Mouse (Mus musculus): ENCODE measurements around the gene Arfrp1. TPM values are rescaled to one million over a fixed set of nuclear protein-coding genes. Genes with fewer than 3 reads are reported as not detected.

The Arfrp1 gene
- polyA plus RNA-seq (2014; fragmentation: Nextera tagmentation; extraction: Ambion mirVana) = 36.3 and 47.5 TPM in 2 replicates

- Histone ChIP-seq H3K9ac (ENCODE audit: low read depth, low read length) (peak within 1 kb of the TSS; percentile 89), H3K4me1 (ENCODE audit: control insufficient read depth, insufficient read depth, low read length) (peaks cover 21% of the 10 kb centered on the region), H3K27ac (ENCODE audit: low read depth, low read length) (peak within 1 kb of the TSS; percentile 90), H3K36me3 (ENCODE audit: control insufficient read depth, insufficient read depth, low read length) (peaks cover 17% of the 10 kb centered on the region), H3K27me3 (ENCODE audit: control insufficient read depth, insufficient read depth, low read length) (no peaks in the 10 kb centered on the region), H3K4me3 (ENCODE audit: low read depth, low read length) (peak within 1 kb of the TSS; percentile 94), H3K4me2 (peak within 1 kb of the TSS; percentile 97), H3K9me3 (replicated peaks; ENCODE audit: control insufficient read depth, low read length) (no peaks in the 10 kb centered on the region)
- WGBS (ENCODE audit: insufficient replicate concordance) = under 1% methylated on average over 68 of the region's 71 CpGs
- peak; percentile 82 for ATAC-seq (replicated peaks; ENCODE audit: insufficient number of reproducible peaks, low FRiP score, low TSS enrichment)
Measured at GRCm38 (mm10) chr2:181364860-181365596, at the start of gene Arfrp1, which contains the start of gene Zgpat. TSS of gene Arfrp1 (minus strand) at chr2:181365404. TSS of gene Zgpat (plus strand) at chr2:181364928.

DNA sequence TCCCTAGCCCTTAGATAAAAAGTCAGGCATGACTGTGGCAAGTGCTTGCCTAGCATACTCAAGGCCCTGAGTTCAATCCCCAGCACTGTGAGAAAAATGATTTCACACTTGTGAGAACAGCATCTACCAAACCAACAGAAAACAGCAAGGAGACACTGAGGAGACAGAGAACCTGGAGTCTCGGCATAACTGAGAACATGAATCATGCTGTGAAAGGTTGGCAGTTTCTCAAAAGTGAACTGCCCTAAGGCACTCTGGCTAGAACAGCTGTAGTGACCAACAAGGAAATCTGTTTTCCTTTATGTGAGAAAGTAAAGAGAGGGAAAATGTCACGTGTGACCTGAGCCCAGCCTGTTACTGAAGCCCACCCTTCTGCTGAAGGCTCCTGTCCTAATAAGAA, 47.9 kb upstream of the Arfrp1 start:
- Histone ChIP-seq H3K4me3 (ENCODE audit: low read depth, low read length) (no peak overlapping the region), H3K27me3 (ENCODE audit: control insufficient read depth, insufficient read depth, low read length) (no peaks in the 10 kb centered on the region), H3K36me3 (ENCODE audit: control insufficient read depth, insufficient read depth, low read length) (0 out of 2 replicates have a peak, but pooled peaks cover 2% of the 10 kb centered on the region), H3K4me2 (no peak overlapping the region), H3K4me1 (ENCODE audit: control insufficient read depth, insufficient read depth, low read length) (peaks cover 7% of the 10 kb centered on the region), H3K27ac (ENCODE audit: low read depth, low read length) (no peak overlapping the region), H3K9ac (ENCODE audit: low read depth, low read length) (no peak overlapping the region), H3K9me3 (replicated peaks; ENCODE audit: control insufficient read depth, low read length) (no peaks in the 10 kb centered on the region)
- no peak for ATAC-seq (replicated peaks; ENCODE audit: insufficient number of reproducible peaks, low FRiP score, low TSS enrichment)
- 58% methylated on average over 2 of the region's 2 CpGs for WGBS (ENCODE audit: insufficient replicate concordance)

DNA sequence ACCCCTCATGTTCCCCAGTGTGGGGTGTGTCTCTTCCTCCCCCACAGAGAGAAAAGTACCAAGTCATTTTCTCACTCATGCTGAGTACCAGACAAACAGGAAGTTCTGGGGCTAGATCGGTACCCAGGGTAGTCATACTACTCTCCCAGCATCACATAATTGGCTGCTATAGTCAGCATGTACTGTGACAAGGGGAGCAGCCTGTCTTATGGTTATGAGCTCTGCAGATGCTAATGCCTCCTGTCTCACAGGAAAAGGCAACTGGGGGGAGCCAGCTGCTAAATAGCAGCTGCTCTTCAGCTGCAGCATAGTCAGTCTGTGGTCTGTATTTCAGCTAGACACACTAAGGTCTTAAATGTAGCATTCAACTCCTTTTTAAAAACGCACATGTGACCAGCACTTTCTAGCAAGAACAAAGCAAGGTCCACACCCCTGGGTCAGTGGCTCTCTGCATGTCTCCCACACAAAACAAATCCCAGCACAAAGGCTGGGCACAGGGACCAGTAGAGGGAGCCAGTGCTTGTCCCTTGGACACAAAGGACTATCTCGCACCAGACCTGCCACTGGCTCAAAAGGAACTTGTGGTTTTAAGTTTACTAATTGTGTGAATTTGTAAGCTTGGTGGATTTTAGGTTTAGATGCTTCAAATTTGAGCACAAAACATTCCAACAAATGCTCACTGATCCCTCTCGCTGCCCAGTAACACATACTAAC, 45.7 kb upstream of the Arfrp1 start:
- 0 out of 2 replicates have a peak, but pooled peaks cover 2% of the 10 kb centered on the region for H3K36me3 ChIP-seq (ENCODE audit: control insufficient read depth, insufficient read depth, low read length)
- H3K27me3 ChIP-seq (ENCODE audit: control insufficient read depth, insufficient read depth, low read length) = no peaks in the 10 kb centered on the region
- peaks cover 4% of the 10 kb centered on the region for H3K4me1 ChIP-seq (ENCODE audit: control insufficient read depth, insufficient read depth, low read length)
- WGBS (ENCODE audit: insufficient replicate concordance) = 49% methylated on average over 4 of the region's 4 CpGs
- no peaks in the 10 kb centered on the region for H3K9me3 ChIP-seq (replicated peaks; ENCODE audit: control insufficient read depth, low read length)
- no peak overlapping the region for H3K27ac ChIP-seq (ENCODE audit: low read depth, low read length)
- ATAC-seq (replicated peaks; ENCODE audit: insufficient number of reproducible peaks, low FRiP score, low TSS enrichment) = no peak
- H3K4me2 ChIP-seq = no peak overlapping the region
- H3K9ac ChIP-seq (ENCODE audit: low read depth, low read length) = no peak overlapping the region
- H3K4me3 ChIP-seq (ENCODE audit: low read depth, low read length) = no peak overlapping the region

- Histone ChIP-seq H3K4me2 (no peak overlapping the region), H3K36me3 (ENCODE audit: control insufficient read depth, insufficient read depth, low read length) (0 out of 2 replicates have a peak, but pooled peaks cover 2% of the 10 kb centered on the region), H3K4me1 (ENCODE audit: control insufficient read depth, insufficient read depth, low read length) (no peaks in the 10 kb centered on the region), H3K27me3 (ENCODE audit: control insufficient read depth, insufficient read depth, low read length) (no peaks in the 10 kb centered on the region), H3K27ac (ENCODE audit: low read depth, low read length) (no peak overlapping the region), H3K9me3 (replicated peaks; ENCODE audit: control insufficient read depth, low read length) (no peaks in the 10 kb centered on the region), H3K4me3 (ENCODE audit: low read depth, low read length) (no peak overlapping the region), H3K9ac (ENCODE audit: low read depth, low read length) (no peak overlapping the region)
- WGBS (ENCODE audit: insufficient replicate concordance) = 78% methylated on average over 7 of the region's 7 CpGs
- ATAC-seq (replicated peaks; ENCODE audit: insufficient number of reproducible peaks, low FRiP score, low TSS enrichment) = no peak
Measured at GRCm38 (mm10) chr2:181409643-181410042, 44.4 kb upstream of the Arfrp1 start.

- H3K27me3 ChIP-seq (ENCODE audit: control insufficient read depth, insufficient read depth, low read length) = no peaks in the 10 kb centered on the region
- H3K9ac ChIP-seq (ENCODE audit: low read depth, low read length) = no peak overlapping the region
- no peaks in the 10 kb centered on the region for H3K36me3 ChIP-seq (ENCODE audit: control insufficient read depth, insufficient read depth, low read length)
- no peak overlapping the region for H3K4me3 ChIP-seq (ENCODE audit: low read depth, low read length)
- no peak overlapping the region for H3K27ac ChIP-seq (ENCODE audit: low read depth, low read length)
- ATAC-seq (replicated peaks; ENCODE audit: insufficient number of reproducible peaks, low FRiP score, low TSS enrichment) = no peak
- WGBS (ENCODE audit: insufficient replicate concordance) = 80% methylated on average over 3 of the region's 3 CpGs
- no peak overlapping the region for H3K4me2 ChIP-seq
- H3K9me3 ChIP-seq (replicated peaks; ENCODE audit: control insufficient read depth, low read length) = no peaks in the 10 kb centered on the region
- 0 out of 2 replicates have a peak, but pooled peaks cover 4% of the 10 kb centered on the region for H3K4me1 ChIP-seq (ENCODE audit: control insufficient read depth, insufficient read depth, low read length)
Measured at GRCm38 (mm10) chr2:181403722-181404121, 38.5 kb upstream of the Arfrp1 start.

GRCm38 (mm10) chr2:181401497-181401896, 36.3 kb upstream of the Arfrp1 start:
- Histone ChIP-seq H3K27me3 (ENCODE audit: control insufficient read depth, insufficient read depth, low read length) (no peaks in the 10 kb centered on the region), H3K36me3 (ENCODE audit: control insufficient read depth, insufficient read depth, low read length) (no peaks in the 10 kb centered on the region), H3K9me3 (replicated peaks; ENCODE audit: control insufficient read depth, low read length) (no peaks in the 10 kb centered on the region), H3K4me3 (ENCODE audit: low read depth, low read length) (no peak overlapping the region), H3K9ac (ENCODE audit: low read depth, low read length) (no peak overlapping the region), H3K4me2 (no peak overlapping the region), H3K4me1 (ENCODE audit: control insufficient read depth, insufficient read depth, low read length) (0 out of 2 replicates have a peak, but pooled peaks cover 4% of the 10 kb centered on the region), H3K27ac (ENCODE audit: low read depth, low read length) (no peak overlapping the region)
- WGBS (ENCODE audit: insufficient replicate concordance) = 12% methylated on average over 1 of the region's 1 CpGs
- no peak for ATAC-seq (replicated peaks; ENCODE audit: insufficient number of reproducible peaks, low FRiP score, low TSS enrichment)

DNA sequence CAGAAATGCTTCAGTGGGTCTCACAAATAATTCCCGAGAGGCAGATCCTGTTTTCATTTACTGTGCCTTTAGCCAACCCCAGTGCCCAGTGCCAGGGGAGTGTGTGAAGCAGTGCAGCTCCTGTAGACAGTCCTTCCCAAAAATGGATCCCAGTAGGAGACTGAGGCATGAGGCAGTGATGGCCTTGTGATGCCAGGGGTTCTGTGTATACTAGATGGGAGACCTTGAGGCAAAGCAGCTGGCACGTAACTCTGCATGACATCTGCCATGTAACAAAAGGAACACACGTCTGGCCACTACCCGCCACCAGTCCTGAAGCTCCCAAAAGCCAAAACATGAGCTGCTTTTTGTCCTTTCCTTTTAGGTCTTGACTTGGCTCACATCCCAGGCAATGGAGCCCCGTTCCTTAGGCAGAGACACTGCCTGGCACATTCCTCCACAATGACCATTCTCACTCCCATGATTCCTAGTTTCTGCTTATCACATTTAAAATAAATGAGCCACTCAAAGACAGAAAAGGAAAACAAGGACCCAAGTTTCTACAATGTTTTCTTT, 32.1 kb upstream of the Arfrp1 start:
- Histone ChIP-seq H3K4me3 (ENCODE audit: low read depth, low read length) (no peak overlapping the region), H3K9me3 (replicated peaks; ENCODE audit: control insufficient read depth, low read length) (no peaks in the 10 kb centered on the region), H3K4me2 (no peak overlapping the region), H3K27me3 (ENCODE audit: control insufficient read depth, insufficient read depth, low read length) (no peaks in the 10 kb centered on the region), H3K9ac (ENCODE audit: low read depth, low read length) (no peak overlapping the region), H3K4me1 (ENCODE audit: control insufficient read depth, insufficient read depth, low read length) (0 out of 2 replicates have a peak, but pooled peaks cover 4% of the 10 kb centered on the region), H3K36me3 (ENCODE audit: control insufficient read depth, insufficient read depth, low read length) (peaks cover 6% of the 10 kb centered on the region), H3K27ac (ENCODE audit: low read depth, low read length) (peak overlapping the region; percentile 47; the same call in 1 of the 2 replicates)
- ATAC-seq (replicated peaks; ENCODE audit: insufficient number of reproducible peaks, low FRiP score, low TSS enrichment) = no peak
- 60% methylated on average over 5 of the region's 5 CpGs for WGBS (ENCODE audit: insufficient replicate concordance)

DNA sequence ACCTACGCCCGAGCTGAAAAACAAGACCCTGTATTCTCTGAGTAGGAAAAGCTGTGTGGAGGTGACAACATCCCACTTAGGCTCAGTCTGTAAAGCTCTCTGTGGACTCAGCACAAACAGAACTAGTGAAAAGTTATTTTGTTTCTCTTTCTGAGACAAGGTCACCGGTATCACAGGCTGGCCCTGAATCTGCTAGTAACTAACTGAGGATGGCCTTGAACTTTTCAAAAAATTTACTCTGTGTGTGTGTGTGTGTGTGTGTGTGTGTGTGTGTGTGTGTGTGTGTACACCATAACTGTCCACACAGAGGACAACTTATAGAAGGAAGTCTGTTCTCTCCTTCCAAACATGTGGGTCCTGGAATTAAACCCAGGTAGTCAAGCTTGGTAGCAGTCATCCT, 28.9 kb upstream of the Arfrp1 start:
- H3K4me1 ChIP-seq (ENCODE audit: control insufficient read depth, insufficient read depth, low read length) = no peaks in the 10 kb centered on the region
- 88% methylated on average over 3 of the region's 3 CpGs for WGBS (ENCODE audit: insufficient replicate concordance)
- no peak overlapping the region for H3K4me3 ChIP-seq (ENCODE audit: low read depth, low read length)
- H3K27ac ChIP-seq (ENCODE audit: low read depth, low read length) = no peak overlapping the region
- no peaks in the 10 kb centered on the region for H3K27me3 ChIP-seq (ENCODE audit: control insufficient read depth, insufficient read depth, low read length)
- H3K36me3 ChIP-seq (ENCODE audit: control insufficient read depth, insufficient read depth, low read length) = peaks cover 6% of the 10 kb centered on the region
- no peaks in the 10 kb centered on the region for H3K9me3 ChIP-seq (replicated peaks; ENCODE audit: control insufficient read depth, low read length)
- H3K9ac ChIP-seq (ENCODE audit: low read depth, low read length) = no peak overlapping the region
- H3K4me2 ChIP-seq = no peak overlapping the region
- no peak for ATAC-seq (replicated peaks; ENCODE audit: insufficient number of reproducible peaks, low FRiP score, low TSS enrichment)
